Mouse (Mus musculus): ENCODE results near the gene Vash2. TPM values are rescaled to one million over a fixed set of nuclear protein-coding genes. Genes with fewer than 3 reads are reported as not detected.
"Not testable (repeated sequence)": the region's sequence is repeated elsewhere in the genome, so short reads cannot be mapped to it uniquely, and the experiment has no call there.

Gene Vash2
- polyA plus RNA-seq, 1 experiment = 4.7 TPM

DNA sequence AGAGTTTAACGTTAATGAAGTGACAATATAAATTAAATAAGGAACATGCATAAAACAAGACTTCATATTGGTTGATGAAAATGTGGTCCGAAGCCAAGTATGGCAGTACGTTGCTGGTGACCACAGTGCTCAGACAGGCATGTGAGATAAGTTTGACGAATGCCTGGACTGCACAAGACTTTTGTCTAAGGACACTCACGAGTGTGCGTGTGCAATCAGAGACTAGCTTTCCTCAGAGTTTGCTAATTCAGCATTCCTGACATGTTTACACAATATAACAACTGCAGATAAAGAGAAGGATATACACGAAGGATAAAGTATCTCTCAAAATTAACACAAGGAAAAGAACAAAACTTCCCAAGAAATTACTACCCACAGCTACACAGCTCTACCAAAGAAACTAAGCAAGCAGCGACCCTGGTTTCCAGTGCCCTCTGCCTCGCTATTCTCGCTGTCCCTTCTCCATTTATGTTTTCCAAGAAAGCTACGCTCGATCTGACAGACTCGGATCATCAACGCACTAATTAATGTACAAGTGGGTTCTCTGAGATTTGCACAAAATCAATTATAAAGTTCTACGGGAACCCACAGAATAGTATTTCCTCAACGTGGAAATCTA, 51.2 kb downstream of the Vash2 start:
- H3K4me3 ChIP-seq (ENCODE audit: low read depth, low read length) = peak overlapping the region; percentile 95
- no peaks in the 10 kb centered on the region for H3K36me3 ChIP-seq (ENCODE audit: control insufficient read depth, insufficient read depth, low read length, poor library complexity, severe bottlenecking)
- H3K9ac ChIP-seq (ENCODE audit: low read depth, poor library complexity, severe bottlenecking) = 0 out of 2 replicates have a peak overlapping the region, but pooled peaks have one; percentile 39
- peaks cover 2% of the 10 kb centered on the region for H3K4me1 ChIP-seq (ENCODE audit: control insufficient read depth, insufficient read depth, low read length)
- H3K27me3 ChIP-seq (ENCODE audit: control insufficient read depth, insufficient read depth, low read length, poor library complexity, severe bottlenecking) = no peaks in the 10 kb centered on the region
- no peak for TF ChIP-seq EP300 (IDR thresholded peaks at IDR 0.05; ENCODE audit: insufficient read depth, low read depth, low read length)
- TF ChIP-seq CTCF (IDR thresholded peaks at IDR 0.05; ENCODE audit: low read depth, low read length) = no peak
- no peak for TF ChIP-seq POLR2A (IDR thresholded peaks at IDR 0.05; ENCODE audit: insufficient read depth, low read length)
- H3K9me3 ChIP-seq (replicated peaks; ENCODE audit: control insufficient read depth, insufficient read depth, low read length, poor library complexity, severe bottlenecking) = no peaks in the 10 kb centered on the region
- H3K27ac ChIP-seq (ENCODE audit: insufficient read depth, low read length) = no peak overlapping the region

DNA sequence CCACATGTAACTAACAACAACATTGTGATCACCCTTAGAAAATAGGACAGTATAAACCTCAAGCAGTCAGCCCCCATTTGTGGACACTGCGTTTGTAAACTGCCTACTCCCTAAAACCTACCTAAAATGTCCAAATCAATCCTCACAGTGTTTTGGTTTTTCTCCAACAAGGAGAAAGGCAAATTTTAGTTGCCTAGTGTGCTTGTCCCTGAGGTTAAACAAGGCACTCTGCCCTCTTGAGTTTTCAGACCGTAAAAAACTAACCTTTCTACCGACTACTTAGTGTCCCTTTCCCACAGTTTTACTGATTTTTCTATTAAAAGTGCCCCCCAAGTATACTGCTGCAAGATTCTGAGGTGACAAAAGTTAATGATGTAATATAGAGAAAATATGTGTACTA, 51.8 kb downstream of the Vash2 start:
- Histone ChIP-seq H3K27ac (ENCODE audit: insufficient read depth, low read length) (no peak overlapping the region), H3K9me3 (replicated peaks; ENCODE audit: control insufficient read depth, insufficient read depth, low read length, poor library complexity, severe bottlenecking) (no peaks in the 10 kb centered on the region), H3K27me3 (ENCODE audit: control insufficient read depth, insufficient read depth, low read length, poor library complexity, severe bottlenecking) (no peaks in the 10 kb centered on the region), H3K4me1 (ENCODE audit: control insufficient read depth, insufficient read depth, low read length) (peaks cover 2% of the 10 kb centered on the region), H3K9ac (ENCODE audit: low read depth, poor library complexity, severe bottlenecking) (no peak overlapping the region), H3K4me3 (ENCODE audit: low read depth, low read length) (no peak overlapping the region), H3K36me3 (ENCODE audit: control insufficient read depth, insufficient read depth, low read length, poor library complexity, severe bottlenecking) (no peaks in the 10 kb centered on the region)
- no peak for TF ChIP-seq EP300 (IDR thresholded peaks at IDR 0.05; ENCODE audit: insufficient read depth, low read depth, low read length)
- no peak for TF ChIP-seq CTCF (IDR thresholded peaks at IDR 0.05; ENCODE audit: low read depth, low read length)
- TF ChIP-seq POLR2A (IDR thresholded peaks at IDR 0.05; ENCODE audit: insufficient read depth, low read length) = no peak

DNA sequence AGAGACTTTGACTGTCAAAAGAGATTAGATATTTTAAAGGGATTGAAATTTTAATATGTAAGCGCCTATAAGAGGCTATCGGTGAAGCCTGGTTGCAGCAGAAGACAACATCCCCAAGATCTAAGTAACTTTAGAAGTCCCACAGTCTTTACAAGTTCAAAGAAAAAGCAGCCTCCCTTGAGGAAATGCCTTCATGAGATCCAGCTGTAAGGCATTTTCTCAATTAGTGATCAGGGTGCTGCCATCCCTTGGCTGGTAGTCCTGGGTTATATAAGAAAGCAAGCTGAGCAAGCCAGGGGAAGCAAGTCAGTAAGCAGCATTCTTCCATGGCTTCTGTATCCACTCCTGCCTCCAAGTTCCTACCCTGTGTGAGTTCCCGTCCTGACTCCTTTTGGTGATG, 54.3 kb downstream of the Vash2 start, which contains the start of gene Angel2:
Gene Angel2, plus strand, starts transcription at position 301 of the 400 bp plus-strand sequence.
- not testable (repeated sequence) for H3K9me3 ChIP-seq (replicated peaks; ENCODE audit: control insufficient read depth, insufficient read depth, low read length, poor library complexity, severe bottlenecking); H3K36me3 ChIP-seq (ENCODE audit: control insufficient read depth, insufficient read depth, low read length, poor library complexity, severe bottlenecking); H3K4me3 ChIP-seq (ENCODE audit: low read depth, low read length); H3K9ac ChIP-seq (ENCODE audit: low read depth, poor library complexity, severe bottlenecking); H3K4me1 ChIP-seq (ENCODE audit: control insufficient read depth, insufficient read depth, low read length); H3K27ac ChIP-seq (ENCODE audit: insufficient read depth, low read length); H3K27me3 ChIP-seq (ENCODE audit: control insufficient read depth, insufficient read depth, low read length, poor library complexity, severe bottlenecking)

DNA sequence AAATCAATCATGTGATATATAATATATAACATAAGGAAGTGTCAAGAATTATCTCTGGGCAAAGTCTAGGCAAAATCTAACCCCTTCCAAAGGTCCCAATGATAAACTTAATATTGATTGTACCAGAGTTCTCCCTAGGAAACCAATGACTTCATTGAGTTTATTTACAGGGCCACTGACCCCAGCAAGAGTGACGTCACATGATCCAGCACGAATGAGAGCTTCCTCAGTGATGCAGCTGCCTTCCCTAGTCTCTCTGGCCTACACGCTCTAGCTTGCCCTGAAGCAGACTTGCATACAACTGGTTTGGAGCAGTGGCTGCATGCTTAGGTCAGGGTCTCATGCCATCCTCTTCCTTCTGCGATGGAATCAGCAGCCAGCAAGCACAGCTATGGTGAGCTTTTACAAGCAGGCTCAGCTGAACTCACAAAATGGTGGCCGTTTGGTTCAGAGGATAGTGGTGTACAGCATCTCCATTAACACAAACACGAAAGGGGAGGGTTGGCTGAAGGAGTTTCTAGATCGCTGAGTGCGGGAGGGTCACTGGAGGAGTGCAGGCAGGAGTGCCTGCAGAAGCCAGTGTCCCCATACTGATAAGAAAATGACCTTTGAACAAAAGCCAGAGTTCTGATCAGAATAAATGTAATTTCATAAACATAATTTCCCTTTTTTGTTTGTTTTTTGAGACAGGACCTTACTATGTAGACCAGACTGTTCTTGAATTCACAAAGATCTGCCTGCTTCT, 59.2 kb downstream of the Vash2 start:
- Histone ChIP-seq H3K9ac (ENCODE audit: low read depth, poor library complexity, severe bottlenecking) (no peak overlapping the region), H3K4me3 (ENCODE audit: low read depth, low read length) (no peak overlapping the region), H3K27ac (ENCODE audit: insufficient read depth, low read length) (no peak overlapping the region), H3K9me3 (replicated peaks; ENCODE audit: control insufficient read depth, insufficient read depth, low read length, poor library complexity, severe bottlenecking) (no peaks in the 10 kb centered on the region), H3K4me1 (ENCODE audit: control insufficient read depth, insufficient read depth, low read length) (peaks cover 1% of the 10 kb centered on the region), H3K27me3 (ENCODE audit: control insufficient read depth, insufficient read depth, low read length, poor library complexity, severe bottlenecking) (no peaks in the 10 kb centered on the region), H3K36me3 (ENCODE audit: control insufficient read depth, insufficient read depth, low read length, poor library complexity, severe bottlenecking) (no peaks in the 10 kb centered on the region)
- TF ChIP-seq EP300 (IDR thresholded peaks at IDR 0.05; ENCODE audit: insufficient read depth, low read depth, low read length) = no peak
- TF ChIP-seq POLR2A (IDR thresholded peaks at IDR 0.05; ENCODE audit: insufficient read depth, low read length) = no peak
- TF ChIP-seq CTCF (IDR thresholded peaks at IDR 0.05; ENCODE audit: low read depth, low read length) = no peak

DNA sequence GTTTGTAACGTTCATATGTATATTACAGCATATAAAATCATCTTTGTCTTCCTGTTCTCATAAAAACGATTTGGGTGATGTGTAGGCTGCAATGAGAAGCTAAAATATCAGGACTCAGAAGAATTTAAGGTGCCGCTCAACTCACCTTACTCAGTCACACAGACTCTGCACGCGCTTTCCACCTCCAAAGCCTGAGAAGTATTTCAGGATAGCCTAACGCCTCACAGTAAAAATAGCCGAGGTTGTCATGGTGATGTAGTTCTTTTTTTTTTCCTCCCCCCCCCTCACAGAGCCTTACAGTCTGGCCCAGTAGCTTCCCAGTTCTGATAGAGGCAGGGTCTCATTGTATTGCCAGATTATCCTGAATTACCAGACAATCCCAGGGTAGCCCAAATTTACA, 60.2 kb downstream of the Vash2 start:
- Histone ChIP-seq H3K27me3 (ENCODE audit: control insufficient read depth, insufficient read depth, low read length, poor library complexity, severe bottlenecking) (no peaks in the 10 kb centered on the region), H3K9me3 (replicated peaks; ENCODE audit: control insufficient read depth, insufficient read depth, low read length, poor library complexity, severe bottlenecking) (no peaks in the 10 kb centered on the region), H3K36me3 (ENCODE audit: control insufficient read depth, insufficient read depth, low read length, poor library complexity, severe bottlenecking) (no peaks in the 10 kb centered on the region), H3K4me3 (ENCODE audit: low read depth, low read length) (no peak overlapping the region), H3K9ac (ENCODE audit: low read depth, poor library complexity, severe bottlenecking) (no peak overlapping the region), H3K4me1 (ENCODE audit: control insufficient read depth, insufficient read depth, low read length) (peaks cover 1% of the 10 kb centered on the region), H3K27ac (ENCODE audit: insufficient read depth, low read length) (no peak overlapping the region)
- TF ChIP-seq EP300 (IDR thresholded peaks at IDR 0.05; ENCODE audit: insufficient read depth, low read depth, low read length) = no peak
- no peak for TF ChIP-seq CTCF (IDR thresholded peaks at IDR 0.05; ENCODE audit: low read depth, low read length)
- TF ChIP-seq POLR2A (IDR thresholded peaks at IDR 0.05; ENCODE audit: insufficient read depth, low read length) = no peak

DNA sequence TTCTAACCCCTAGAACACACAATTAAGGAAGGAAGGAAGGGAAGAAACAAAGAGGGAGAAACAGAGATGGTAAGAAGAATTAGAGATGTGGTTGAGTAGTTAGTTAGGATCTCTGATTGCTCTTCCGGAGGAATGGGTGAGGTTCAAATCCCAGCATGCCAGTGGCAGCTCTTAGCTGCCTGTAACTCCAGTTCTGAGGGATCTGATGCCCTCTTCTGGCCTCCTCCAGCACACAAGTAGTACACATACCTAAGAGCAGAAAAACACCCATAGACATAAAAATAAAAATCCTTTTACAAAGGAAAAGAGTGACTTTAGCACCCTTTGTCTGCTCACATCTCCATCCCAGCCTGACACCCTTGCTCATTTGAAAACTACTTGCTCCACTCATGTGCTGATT, 66.5 kb downstream of the Vash2 start:
- Histone ChIP-seq H3K27ac (ENCODE audit: insufficient read depth, low read length) (no peak overlapping the region), H3K4me3 (ENCODE audit: low read depth, low read length) (no peak overlapping the region), H3K36me3 (ENCODE audit: control insufficient read depth, insufficient read depth, low read length, poor library complexity, severe bottlenecking) (no peaks in the 10 kb centered on the region), H3K9ac (ENCODE audit: low read depth, poor library complexity, severe bottlenecking) (no peak overlapping the region), H3K4me1 (ENCODE audit: control insufficient read depth, insufficient read depth, low read length) (no peaks in the 10 kb centered on the region), H3K9me3 (replicated peaks; ENCODE audit: control insufficient read depth, insufficient read depth, low read length, poor library complexity, severe bottlenecking) (no peaks in the 10 kb centered on the region), H3K27me3 (ENCODE audit: control insufficient read depth, insufficient read depth, low read length, poor library complexity, severe bottlenecking) (no peaks in the 10 kb centered on the region)
- TF ChIP-seq CTCF (IDR thresholded peaks at IDR 0.05; ENCODE audit: low read depth, low read length) (peak; percentile 29), EP300 (IDR thresholded peaks at IDR 0.05; ENCODE audit: insufficient read depth, low read depth, low read length) (no peak)
